Mouse (Mus musculus) mouse embryonic stem cell (cell line): ENCODE results near the gene Mrps15.

Experiments
- in situ Hi-C, 2 experiments: fragments of 300-500 bp; cut with MboI; formaldehyde crosslinking; loops; 1 replicate in 1 of 2; 3 replicates in 1 of 2; pipeline ENCODE4 v1.14.3; 2019 to 2020; ENCODE audit warnings: low sequenced_read_pairs in 2 of 2, low pct_unique_long_range_greater_than_20kb in 1 of 2, mixed read lengths in 1 of 2; ENCODE audit not compliant: unreplicated experiment in 1 of 2

Gene Mrps15

DNA sequence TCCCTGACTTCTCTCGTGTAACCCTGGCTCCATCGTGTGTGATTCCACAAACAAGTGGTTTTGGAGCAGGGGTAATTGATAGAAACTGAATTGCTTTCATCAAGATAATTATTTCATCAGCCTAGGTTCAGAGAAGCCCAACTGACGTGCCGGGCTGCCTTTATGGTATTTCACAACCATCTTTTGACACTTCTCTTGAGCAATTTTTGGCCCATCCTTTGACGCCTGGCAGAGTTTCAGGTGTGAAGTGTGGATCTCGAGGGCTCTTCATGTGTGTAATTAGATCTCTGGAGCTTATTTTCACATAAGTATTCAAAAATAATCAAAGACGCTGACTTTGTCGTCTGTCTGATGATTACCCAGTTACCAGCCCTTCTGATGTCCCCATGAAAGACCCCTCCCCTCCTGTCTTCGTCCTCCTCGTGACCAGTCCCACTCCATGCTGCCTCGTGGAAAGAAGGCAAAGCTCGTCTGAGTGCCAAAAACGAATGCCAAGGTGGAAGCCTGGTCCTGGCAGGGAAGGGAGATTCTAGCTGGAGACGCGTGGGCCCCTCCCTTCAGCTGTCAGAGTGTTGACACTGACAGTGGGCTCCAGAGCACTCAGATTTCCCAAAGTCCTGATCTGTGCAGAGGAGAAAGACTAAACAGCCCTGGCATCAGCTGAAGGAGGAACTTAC, 20.8 kb downstream of the Mrps15 start:
- in situ Hi-C loops = no loop called here

- in situ Hi-C loops = no loop called here
These were observed 22.1 kb downstream of the Mrps15 start for GRCm38 (mm10) chr4:126068842-126069241.

DNA sequence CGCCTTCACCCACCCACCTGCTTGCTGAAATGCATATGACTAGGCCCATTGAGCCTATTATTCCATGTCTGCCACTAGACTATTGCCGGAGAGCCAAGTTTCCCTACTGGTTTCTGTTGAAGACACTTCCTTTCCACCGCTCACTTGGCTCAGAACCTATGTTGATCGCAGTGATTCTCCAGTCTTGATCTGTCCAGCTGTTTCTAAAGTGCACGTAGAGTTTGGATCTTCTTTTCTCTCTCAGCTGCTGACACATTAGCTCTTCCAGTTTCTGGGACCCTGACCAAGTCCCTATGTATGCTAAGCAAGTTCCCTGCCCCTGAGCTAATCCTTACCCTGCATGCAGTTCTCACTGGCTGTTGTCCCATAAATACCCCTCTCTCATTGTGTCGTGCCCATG, 31.1 kb downstream of the Mrps15 start:
- in situ Hi-C loops = no loop called here

DNA sequence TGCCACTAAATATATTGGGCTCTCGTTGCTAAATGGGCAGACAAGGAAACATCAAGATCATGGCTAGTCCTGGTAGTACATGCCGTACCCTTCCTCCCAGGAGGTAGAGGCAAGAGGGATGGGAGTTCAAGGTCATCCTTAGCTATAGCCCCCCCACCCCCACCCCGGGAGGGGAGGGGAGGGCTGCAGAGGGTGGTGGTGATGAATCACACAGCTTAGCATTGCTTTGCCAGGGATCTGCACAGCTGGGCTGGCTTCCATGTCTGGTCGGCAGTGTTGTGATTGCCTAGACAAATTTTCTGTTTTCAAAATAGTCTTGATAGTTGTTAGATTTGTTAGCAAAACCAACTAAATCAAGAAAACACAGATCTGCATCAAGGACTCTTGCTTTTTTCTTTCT, 32.5 kb downstream of the Mrps15 start:
- in situ Hi-C loops = no loop called here

GRCm38 (mm10) chr4:126081601-126082000, 34.9 kb downstream of the Mrps15 start:
- in situ Hi-C loops = no loop called here

DNA sequence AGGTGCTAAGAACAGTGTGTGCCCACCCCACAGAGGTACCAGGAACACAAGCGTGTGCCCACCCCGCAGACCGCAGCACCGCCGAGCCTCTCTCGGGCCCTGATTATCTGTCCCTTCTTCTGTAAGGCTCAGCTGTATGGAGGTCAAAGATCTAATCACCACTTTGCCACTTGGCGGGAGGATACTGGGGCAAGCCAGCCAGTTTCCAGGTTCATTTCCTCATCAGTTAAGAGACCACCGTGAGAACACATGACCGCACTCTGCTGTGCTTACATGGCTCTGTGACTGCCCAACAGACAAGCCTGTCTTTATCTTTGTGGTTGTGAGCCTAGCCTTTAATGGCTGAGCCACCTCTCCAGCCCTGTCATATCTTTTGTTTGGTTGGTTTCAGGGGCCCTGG, 36.3 kb downstream of the Mrps15 start:
- in situ Hi-C loops = no loop called here

DNA sequence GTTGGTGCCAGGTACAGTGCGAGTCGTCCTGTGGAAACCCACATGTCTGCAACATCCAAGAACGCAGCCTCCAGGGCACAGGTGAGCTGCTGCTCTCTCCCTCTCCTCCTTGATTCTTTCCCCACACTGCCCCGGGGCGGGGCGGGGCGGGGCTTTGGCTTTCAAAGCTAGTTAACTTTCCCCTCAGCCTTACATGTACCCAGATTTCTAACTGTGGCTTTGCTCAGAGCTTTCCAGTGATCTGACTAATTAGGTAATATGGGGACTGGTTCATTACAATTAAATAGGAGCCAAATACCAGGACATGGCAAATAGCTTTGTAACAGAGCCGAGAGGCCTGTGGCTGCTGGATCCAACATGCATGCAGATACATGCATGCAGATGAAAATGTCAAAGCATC, 37.7 kb downstream of the Mrps15 start:
- in situ Hi-C loops = no loop called here

DNA sequence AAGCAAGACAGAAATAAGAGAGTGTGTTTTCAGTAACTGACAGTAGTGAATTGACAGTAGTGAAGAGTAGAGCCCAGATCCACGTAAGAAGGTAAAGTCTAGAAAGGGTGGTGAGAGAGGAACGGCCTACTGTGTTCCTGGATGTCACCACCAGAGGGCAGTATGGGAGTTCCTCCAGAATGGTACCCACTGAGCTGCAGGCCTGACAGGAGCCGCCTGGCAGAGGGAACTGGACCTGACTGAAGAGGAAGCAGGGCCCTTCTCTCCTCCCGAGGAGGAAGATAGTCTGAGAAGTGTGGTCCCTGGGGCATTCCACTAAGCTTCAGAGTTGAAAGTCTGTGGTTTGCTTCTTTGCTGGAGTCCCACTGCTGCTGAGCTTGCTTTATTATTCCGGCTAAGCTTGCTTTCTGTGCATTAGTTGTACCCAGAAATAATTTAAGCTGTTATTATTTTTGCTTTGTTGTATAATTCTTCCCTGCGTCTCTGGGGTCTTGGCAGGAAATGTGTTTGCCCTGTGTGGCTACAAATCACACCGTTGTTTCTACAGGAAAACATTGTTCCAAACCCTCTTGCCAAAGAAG, 39.4 kb downstream of the Mrps15 start:
- in situ Hi-C loops = no loop called here

GRCm38 (mm10) chr4:126090101-126090847, 43.5 kb downstream of the Mrps15 start:
- in situ Hi-C loops = no loop called here

DNA sequence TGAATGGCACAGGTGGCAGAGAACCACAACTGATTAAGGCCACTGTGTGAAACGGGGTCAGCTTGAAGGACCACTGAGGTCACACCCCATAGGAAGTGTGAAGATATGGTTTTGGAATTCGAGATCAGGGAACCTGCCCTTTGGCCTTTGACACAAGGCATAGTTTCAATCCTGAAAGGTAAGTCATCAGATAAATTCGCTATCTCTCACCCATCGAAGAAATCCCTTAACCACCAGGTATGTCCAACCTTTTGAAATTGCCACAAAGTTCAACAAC, 44.1 kb downstream of the Mrps15 start:
- in situ Hi-C loops = no loop called here

- in situ Hi-C loops = no loop called here
These were observed 45.1 kb downstream of the Mrps15 start for GRCm38 (mm10) chr4:126091873-126092272.

- in situ Hi-C loops = loop anchor here in 1 of 2 experiments (5.0 kb wide), 1 partner anchor 61 kb away; no protein-coding TSS in a partner anchor
These were observed 49.1 kb downstream of the Mrps15 start for GRCm38 (mm10) chr4:126095622-126096430.

DNA sequence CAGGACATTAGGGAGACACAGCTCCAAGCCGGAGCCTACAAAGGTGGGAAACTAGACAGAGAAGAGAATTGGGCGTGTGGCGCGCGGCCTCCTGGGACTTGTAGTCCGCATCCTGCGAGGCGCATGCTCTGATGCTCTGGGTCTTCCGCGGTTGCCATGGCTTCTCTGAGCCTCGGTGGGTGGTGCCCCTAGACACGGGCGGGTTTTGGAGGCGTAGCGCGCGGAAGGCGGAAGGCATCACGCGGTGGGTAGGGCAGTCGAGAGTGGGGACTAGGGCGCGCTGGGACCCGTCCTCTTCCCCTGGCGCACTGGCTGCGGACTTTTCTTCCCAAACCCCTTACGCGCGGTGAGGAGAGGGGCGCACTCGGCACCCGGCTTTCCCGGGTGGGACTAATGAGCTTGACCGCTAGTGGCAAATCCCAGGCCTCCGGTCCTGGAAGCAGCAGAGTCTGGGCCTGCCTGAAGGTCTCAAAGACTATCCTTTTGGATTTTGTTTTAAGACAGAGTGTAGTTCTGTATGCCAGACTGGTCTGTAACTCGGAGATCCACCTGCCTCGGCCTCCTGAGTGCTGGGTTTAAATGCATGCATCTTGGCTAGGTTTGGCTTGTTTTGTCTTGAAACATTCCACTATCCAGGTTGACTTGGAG, 49.9 kb downstream of the Mrps15 start, which contains the start of gene Lsm10:
Lsm10 (plus strand) TSS at position 160 of the 648 bp plus-strand sequence.
- in situ Hi-C loops = loop anchor here in 1 of 2 experiments (5.0 kb wide), 1 partner anchor 61 kb away; no protein-coding TSS in a partner anchor

DNA sequence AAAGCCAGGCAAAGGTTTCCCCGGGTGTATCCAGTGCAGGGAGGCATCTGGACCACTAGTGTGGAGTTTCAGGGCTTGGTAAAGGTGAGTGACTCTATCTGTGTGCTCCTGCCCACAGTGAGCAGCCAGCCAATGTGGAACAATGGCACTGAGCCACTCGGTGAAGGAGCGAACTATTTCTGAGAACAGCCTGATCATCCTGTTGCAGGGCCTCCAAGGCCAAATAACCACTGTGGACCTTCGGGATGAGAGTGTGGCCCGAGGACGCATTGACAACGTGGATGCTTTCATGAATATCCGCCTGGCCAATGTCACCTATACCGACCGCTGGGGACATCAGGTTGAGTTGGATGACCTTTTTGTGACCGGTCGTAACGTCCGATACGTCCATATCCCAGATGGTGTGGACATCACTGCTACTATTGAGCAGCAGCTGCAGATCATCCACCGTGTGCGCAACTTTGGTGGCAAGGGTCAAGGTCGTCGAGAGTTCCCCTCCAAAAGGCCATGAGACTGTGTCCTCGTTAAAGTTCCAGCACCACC, 51.1 kb downstream of the Mrps15 start:
- in situ Hi-C loops = loop anchor here in 1 of 2 experiments (5.0 kb wide), 1 partner anchor 60 kb away; no protein-coding TSS in a partner anchor

GRCm38 (mm10) chr4:126099365-126099764, 52.6 kb downstream of the Mrps15 start:
- in situ Hi-C loops = loop anchor here in 1 of 2 experiments (5.0 kb wide), 1 partner anchor 58 kb away; no protein-coding TSS in a partner anchor

DNA sequence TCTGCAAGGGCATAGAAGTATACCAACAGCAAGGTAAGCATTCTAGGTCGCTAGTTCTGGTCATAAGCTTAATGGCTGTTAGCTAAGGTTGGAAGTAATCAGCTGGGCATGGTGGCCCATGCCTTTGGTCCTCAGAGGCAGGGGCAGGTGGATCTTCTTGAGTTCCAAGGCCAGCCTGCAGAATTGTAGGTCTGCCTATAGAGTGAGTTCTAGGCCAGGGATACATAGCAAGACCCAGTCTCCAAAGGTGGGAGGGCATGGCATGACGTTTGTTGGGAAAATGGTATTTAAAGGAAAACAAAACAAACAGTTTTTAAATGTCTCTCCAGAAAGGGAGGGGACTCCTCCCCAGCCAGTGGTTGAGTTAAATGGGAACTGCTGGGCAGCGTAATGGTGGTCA, 54.0 kb downstream of the Mrps15 start:
- in situ Hi-C loops = no loop called here

DNA sequence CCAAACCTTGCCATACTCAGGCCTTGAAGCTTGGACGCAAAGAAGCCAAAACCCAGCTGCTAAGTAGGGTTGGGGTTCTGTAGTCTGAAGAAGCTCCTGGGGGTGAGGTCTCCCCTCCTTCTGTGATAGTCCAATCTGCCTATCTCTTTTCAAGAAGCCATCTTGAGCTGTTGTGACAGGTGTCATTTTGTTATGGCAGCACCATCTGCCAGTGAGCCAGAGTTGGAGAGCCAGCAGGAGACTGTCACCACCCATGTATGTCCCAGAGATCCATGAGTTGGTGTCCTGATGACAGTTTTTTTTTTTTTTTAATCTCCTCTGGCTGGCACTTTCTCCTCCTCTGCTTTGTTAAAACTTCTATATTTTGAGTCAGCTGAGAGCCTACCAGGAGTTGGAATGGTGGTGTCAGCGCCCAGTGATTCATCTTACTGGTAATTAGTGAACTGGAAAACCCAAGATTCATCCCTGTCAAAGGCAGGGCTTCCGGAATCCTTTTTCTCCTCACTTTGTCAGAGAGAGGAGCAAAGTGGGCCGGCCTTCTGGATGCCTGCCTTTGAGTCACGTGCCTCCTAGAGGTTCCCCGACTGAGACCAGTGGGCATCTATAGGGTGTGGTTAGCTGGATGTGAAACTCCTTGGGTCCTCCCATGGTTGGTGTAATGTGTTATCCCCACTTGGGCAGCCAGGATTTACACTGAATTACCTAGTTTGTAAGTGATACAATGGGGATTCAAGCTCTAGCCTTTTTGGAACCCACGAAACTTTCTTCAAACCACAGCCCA, 55.5 kb downstream of the Mrps15 start:
- in situ Hi-C loops = no loop called here
